Mouse (Mus musculus) heart, adult 9 months (tissue): Measurements from ENCODE around the gene Cdr2.
"Not testable (repeated sequence)": the region's sequence is repeated elsewhere in the genome, so short reads cannot be mapped to it uniquely, and the experiment has no call there.

Experiments used
- DNase-seq, 2 experiments: peaks; one replicate each; pipeline ENCODE4 v3.0.0; 2022; ENCODE audit warnings: low spot score in 2 of 2

Cdr2 gene

GRCm38 (mm10) chr7:120911268-120911667, 70.8 kb downstream of the Cdr2 start:
- DNase-seq, result not testable (repeated sequence)

GRCm38 (mm10) chr7:120910172-120910571, 71.9 kb downstream of the Cdr2 start:
- DNase-seq, result not testable (repeated sequence)
